Mouse (Mus musculus): ENCODE measurements at regions not wholly inside any gene's neighbourhood (a gene's known extent, or its start where the extent isn't known, plus 50 kb on each side); places are given as distances from the start of the nearest gene placed in this dataset.

DNA sequence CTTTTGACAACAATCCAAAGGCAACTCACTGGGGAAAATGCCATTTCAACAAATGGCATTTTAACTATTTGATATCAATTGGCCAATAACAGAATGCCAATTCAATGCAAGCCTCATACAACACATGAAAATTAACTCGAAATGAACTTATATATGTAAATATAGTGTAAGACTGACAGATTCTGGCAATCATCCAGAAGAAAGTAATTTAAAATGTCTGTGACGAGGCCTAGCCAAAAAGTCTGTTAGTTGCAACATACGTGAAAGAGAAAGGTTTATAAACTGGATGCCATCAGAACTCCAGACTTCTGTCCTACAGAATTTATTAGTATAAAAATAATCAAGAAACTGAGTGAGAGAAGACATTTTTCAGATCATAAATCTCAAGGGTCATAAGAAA lies 273.7 kb upstream of the Sgcd start:
- Histone ChIP-seq H3K4me1 (replicated peaks) (0 out of 2 replicates have a peak, but pooled peaks cover 2% of the 10 kb centered on the region), H3K9ac (no peak overlapping the region), H3K4me3 (no peak overlapping the region), H3K9me3 (replicated peaks) (no peaks in the 10 kb centered on the region), H3K36me3 (no peaks in the 10 kb centered on the region), H3K27ac (ENCODE audit: poor library complexity, severe bottlenecking) (no peak overlapping the region), H3K4me2 (no peak overlapping the region), H3K27me3 (replicated peaks) (no peaks in the 10 kb centered on the region)
- no peak for ATAC-seq (ENCODE audit: insufficient number of reproducible peaks, low FRiP score)
- 73% methylated on average over 3 of the region's 3 CpGs for WGBS

DNA sequence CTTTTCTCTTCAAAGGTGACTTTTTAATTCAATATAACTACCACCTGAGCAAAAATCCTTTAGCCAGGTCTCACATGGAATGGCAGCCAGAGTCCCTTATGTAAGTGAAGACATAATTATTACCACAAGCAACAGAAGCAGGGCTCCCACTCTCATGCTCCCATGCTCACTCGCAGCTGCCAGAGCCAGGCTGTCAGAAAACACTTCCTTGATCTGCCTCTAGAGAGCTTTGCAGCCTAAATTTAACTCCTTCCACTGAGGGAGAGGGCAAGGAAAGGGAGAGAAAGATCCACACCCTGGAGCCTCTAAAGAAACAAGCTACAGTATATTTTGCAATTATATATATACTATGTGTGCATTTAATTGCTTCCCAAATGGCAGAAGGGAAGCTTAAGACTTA lies 272.3 kb upstream of the Sgcd start:
- no peak overlapping the region for H3K4me3 ChIP-seq
- no peaks in the 10 kb centered on the region for H3K9me3 ChIP-seq (replicated peaks)
- 6% methylated on average over 1 of the region's 1 CpGs for WGBS
- no peaks in the 10 kb centered on the region for H3K27me3 ChIP-seq (replicated peaks)
- no peak overlapping the region for H3K9ac ChIP-seq
- no peak for ATAC-seq (ENCODE audit: insufficient number of reproducible peaks, low FRiP score)
- 0 out of 2 replicates have a peak, but pooled peaks cover 2% of the 10 kb centered on the region for H3K4me1 ChIP-seq (replicated peaks)
- no peak overlapping the region for H3K4me2 ChIP-seq
- no peaks in the 10 kb centered on the region for H3K36me3 ChIP-seq
- no peak overlapping the region for H3K27ac ChIP-seq (ENCODE audit: poor library complexity, severe bottlenecking)

- no peak overlapping the region for H3K4me2 ChIP-seq
- ATAC-seq (ENCODE audit: insufficient number of reproducible peaks, low FRiP score), result no peak
Observed at GRCm38 (mm10) chr11:48250678-48251317, 262.0 kb upstream of the Sgcd start.

DNA sequence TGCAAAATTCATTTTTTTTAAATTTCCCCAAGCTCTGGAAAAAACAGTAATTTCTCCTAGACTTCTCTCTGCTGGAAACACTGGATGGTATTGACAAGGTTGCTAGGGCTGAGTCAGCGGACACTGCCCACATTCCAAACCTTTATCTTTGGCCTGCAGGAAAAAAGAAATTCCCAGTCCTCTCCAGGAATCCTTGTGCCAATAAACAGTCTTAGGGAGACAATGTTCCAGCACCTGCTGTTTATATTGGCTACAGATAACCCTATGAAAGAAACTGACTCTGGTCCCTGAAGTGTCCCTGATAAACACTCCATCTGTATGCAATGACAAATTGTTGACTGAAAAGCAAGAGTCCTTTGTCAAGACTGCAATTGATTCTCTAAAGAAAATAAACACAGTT lies 260.5 kb upstream of the Sgcd start:
- Histone ChIP-seq H3K4me2 (no peak overlapping the region), H3K9me3 (replicated peaks) (no peaks in the 10 kb centered on the region), H3K27ac (ENCODE audit: poor library complexity, severe bottlenecking) (no peak overlapping the region), H3K4me1 (replicated peaks) (peaks cover 4% of the 10 kb centered on the region; the same call in 1 of the 2 replicates), H3K9ac (no peak overlapping the region), H3K36me3 (no peaks in the 10 kb centered on the region), H3K4me3 (no peak overlapping the region), H3K27me3 (replicated peaks) (no peaks in the 10 kb centered on the region)
- 17% methylated on average over 1 of the region's 1 CpGs for WGBS
- ATAC-seq (ENCODE audit: insufficient number of reproducible peaks, low FRiP score), result no peak

More at GRCm38 (mm10) chr11:48250678-48251317, 262.0 kb upstream of the Sgcd start:
- WGBS, result 75% methylated on average over 4 of the region's 4 CpGs
- Histone ChIP-seq H3K27me3 (replicated peaks) (no peaks in the 10 kb centered on the region), H3K4me3 (no peak overlapping the region), H3K4me1 (replicated peaks) (peaks cover 4% of the 10 kb centered on the region; the same call in 1 of the 2 replicates), H3K27ac (ENCODE audit: poor library complexity, severe bottlenecking) (no peak overlapping the region), H3K36me3 (no peaks in the 10 kb centered on the region), H3K9ac (no peak overlapping the region), H3K9me3 (replicated peaks) (no peaks in the 10 kb centered on the region)

GRCm38 (mm10) chr11:48221156-48221555 lies 232.4 kb upstream of the Sgcd start:
- WGBS, result 78% methylated on average over 4 of the region's 4 CpGs
- Histone ChIP-seq H3K9me3 (replicated peaks) (no peaks in the 10 kb centered on the region), H3K27ac (ENCODE audit: poor library complexity, severe bottlenecking) (no peak overlapping the region), H3K4me1 (replicated peaks) (no peaks in the 10 kb centered on the region), H3K27me3 (replicated peaks) (no peaks in the 10 kb centered on the region), H3K9ac (no peak overlapping the region), H3K4me2 (no peak overlapping the region), H3K36me3 (no peaks in the 10 kb centered on the region), H3K4me3 (no peak overlapping the region)
- no peak for ATAC-seq (ENCODE audit: insufficient number of reproducible peaks, low FRiP score)

- no peak for ATAC-seq (ENCODE audit: insufficient number of reproducible peaks, low FRiP score)
- Histone ChIP-seq H3K4me2 (no peak overlapping the region), H3K27me3 (replicated peaks) (no peaks in the 10 kb centered on the region), H3K9me3 (replicated peaks) (no peaks in the 10 kb centered on the region), H3K36me3 (no peaks in the 10 kb centered on the region), H3K27ac (ENCODE audit: poor library complexity, severe bottlenecking) (no peak overlapping the region), H3K9ac (no peak overlapping the region), H3K4me3 (no peak overlapping the region), H3K4me1 (replicated peaks) (no peaks in the 10 kb centered on the region)
- 38% methylated on average over 1 of the region's 1 CpGs for WGBS
Observed at GRCm38 (mm10) chr11:48219157-48219556, 230.4 kb upstream of the Sgcd start.

- Histone ChIP-seq H3K36me3 (no peaks in the 10 kb centered on the region), H3K4me2 (no peak overlapping the region), H3K9ac (no peak overlapping the region), H3K9me3 (replicated peaks) (no peaks in the 10 kb centered on the region), H3K27ac (ENCODE audit: poor library complexity, severe bottlenecking) (no peak overlapping the region), H3K4me3 (no peak overlapping the region), H3K4me1 (replicated peaks) (no peaks in the 10 kb centered on the region), H3K27me3 (replicated peaks) (no peaks in the 10 kb centered on the region)
- ATAC-seq (ENCODE audit: insufficient number of reproducible peaks, low FRiP score), result no peak
- 62% methylated on average over 2 of the region's 2 CpGs for WGBS
Observed at GRCm38 (mm10) chr11:48216762-48217161, 228.0 kb upstream of the Sgcd start.

GRCm38 (mm10) chr11:48186604-48187003 lies 197.8 kb upstream of the Sgcd start:
- no peaks in the 10 kb centered on the region for H3K36me3 ChIP-seq
- H3K4me2 ChIP-seq, result no peak overlapping the region
- H3K9me3 ChIP-seq (replicated peaks), result no peaks in the 10 kb centered on the region
- H3K27me3 ChIP-seq (replicated peaks), result no peaks in the 10 kb centered on the region
- H3K4me1 ChIP-seq (replicated peaks), result no peaks in the 10 kb centered on the region
- 71% methylated on average over 4 of the region's 4 CpGs for WGBS
- no peak for ATAC-seq (ENCODE audit: insufficient number of reproducible peaks, low FRiP score)
- no peak overlapping the region for H3K27ac ChIP-seq (ENCODE audit: poor library complexity, severe bottlenecking)
- H3K9ac ChIP-seq, result no peak overlapping the region
- H3K4me3 ChIP-seq, result no peak overlapping the region

DNA sequence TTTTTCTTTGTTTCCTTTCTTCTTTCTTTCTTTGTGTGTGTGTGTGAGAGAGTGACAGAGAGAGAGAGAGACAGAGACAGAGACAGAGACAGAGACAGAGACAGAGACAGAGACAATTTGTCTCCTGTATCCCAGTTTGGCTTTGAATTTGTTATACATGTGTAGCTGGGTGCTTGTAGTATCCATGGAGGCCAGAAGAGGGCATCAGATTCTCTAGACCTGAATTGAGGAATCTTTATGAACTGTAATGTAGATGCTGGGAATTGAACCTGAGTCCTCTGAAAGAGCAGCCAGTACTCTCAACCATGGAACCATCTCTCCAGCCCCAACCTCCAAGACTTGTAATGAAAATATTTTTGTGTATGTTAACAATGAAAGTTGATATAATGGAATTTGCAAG lies 190.2 kb upstream of the Sgcd start:
- Histone ChIP-seq H3K4me3 (no peak overlapping the region), H3K27me3 (replicated peaks) (no peaks in the 10 kb centered on the region), H3K36me3 (no peaks in the 10 kb centered on the region), H3K27ac (ENCODE audit: poor library complexity, severe bottlenecking) (no peak overlapping the region), H3K4me1 (replicated peaks) (no peaks in the 10 kb centered on the region), H3K9ac (no peak overlapping the region), H3K4me2 (no peak overlapping the region), H3K9me3 (replicated peaks) (no peaks in the 10 kb centered on the region)
- ATAC-seq (ENCODE audit: insufficient number of reproducible peaks, low FRiP score), result no peak

- Histone ChIP-seq H3K27ac (ENCODE audit: poor library complexity, severe bottlenecking) (no peak overlapping the region), H3K36me3 (no peaks in the 10 kb centered on the region), H3K9me3 (replicated peaks) (no peaks in the 10 kb centered on the region), H3K4me2 (no peak overlapping the region), H3K4me1 (replicated peaks) (no peaks in the 10 kb centered on the region), H3K9ac (no peak overlapping the region), H3K4me3 (no peak overlapping the region), H3K27me3 (replicated peaks) (no peaks in the 10 kb centered on the region)
- whole genome bisulfite sequencing, result 29% methylated on average over 3 of the region's 3 CpGs
- ATAC-seq (ENCODE audit: insufficient number of reproducible peaks, low FRiP score), result no peak
Observed at GRCm38 (mm10) chr11:48178174-48178573, 189.4 kb upstream of the Sgcd start.

DNA sequence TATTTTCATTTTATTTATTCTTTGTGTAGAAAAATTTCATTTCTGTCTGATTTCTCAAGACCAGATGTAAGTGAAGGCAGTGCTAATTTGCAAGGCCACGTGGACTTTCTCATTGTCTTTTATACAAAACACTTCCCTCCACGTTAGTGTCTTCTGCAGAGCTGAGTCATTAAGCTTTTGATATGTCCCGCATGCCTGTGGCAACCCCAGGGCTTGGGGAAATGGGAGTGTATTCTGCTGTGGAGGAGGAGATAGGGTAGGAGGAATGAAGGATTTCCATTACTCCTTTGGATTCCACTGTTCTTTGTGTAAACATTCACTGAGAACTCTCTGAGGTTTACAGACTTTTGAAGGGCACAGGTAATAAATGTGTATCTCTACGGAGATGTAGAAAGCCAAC lies 187.7 kb upstream of the Sgcd start:
- H3K9ac ChIP-seq, result no peak overlapping the region
- H3K4me2 ChIP-seq, result no peak overlapping the region
- no peaks in the 10 kb centered on the region for H3K36me3 ChIP-seq
- no peaks in the 10 kb centered on the region for H3K27me3 ChIP-seq (replicated peaks)
- no peak for ATAC-seq (ENCODE audit: insufficient number of reproducible peaks, low FRiP score)
- WGBS, result 51% methylated on average over 4 of the region's 4 CpGs
- no peaks in the 10 kb centered on the region for H3K9me3 ChIP-seq (replicated peaks)
- H3K27ac ChIP-seq (ENCODE audit: poor library complexity, severe bottlenecking), result no peak overlapping the region
- no peak overlapping the region for H3K4me3 ChIP-seq
- no peaks in the 10 kb centered on the region for H3K4me1 ChIP-seq (replicated peaks)

DNA sequence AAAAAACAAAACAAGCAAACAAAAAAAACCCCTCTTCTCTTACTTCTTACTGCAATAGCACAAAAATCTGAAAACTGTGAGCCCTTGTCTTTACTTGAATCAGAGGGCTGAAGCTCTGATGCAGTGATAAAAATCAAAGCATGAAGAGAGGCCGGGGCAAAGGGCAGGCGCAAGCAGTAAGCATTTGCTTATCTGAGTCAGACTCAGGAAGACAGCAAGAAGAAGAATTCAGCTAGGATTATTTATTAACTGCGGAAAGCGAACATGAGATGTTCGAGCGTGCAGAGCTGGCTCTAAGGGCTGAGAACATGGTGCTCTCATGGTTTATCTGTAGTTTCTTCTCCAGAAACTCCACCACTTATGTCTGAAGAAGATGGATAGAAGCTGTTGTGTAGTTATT lies 163.4 kb upstream of the Sgcd start:
- no peak overlapping the region for H3K4me2 ChIP-seq
- no peaks in the 10 kb centered on the region for H3K4me1 ChIP-seq (replicated peaks)
- H3K27ac ChIP-seq (ENCODE audit: poor library complexity, severe bottlenecking), result no peak overlapping the region
- no peaks in the 10 kb centered on the region for H3K9me3 ChIP-seq (replicated peaks)
- no peak overlapping the region for H3K9ac ChIP-seq
- no peaks in the 10 kb centered on the region for H3K27me3 ChIP-seq (replicated peaks)
- H3K36me3 ChIP-seq, result no peaks in the 10 kb centered on the region
- no peak overlapping the region for H3K4me3 ChIP-seq
- ATAC-seq (ENCODE audit: insufficient number of reproducible peaks, low FRiP score), result no peak
- WGBS, result 63% methylated on average over 6 of the region's 6 CpGs

Measured in heart, embryonic 12.5 days (tissue).